9 mouse cellular contexts compared by ENCODE assay signal in genomic region chr10:42464224-42464623, GRCm38 (mm10). TPM values are rescaled to one million over a fixed set of nuclear protein-coding genes. Genes with fewer than 3 reads are reported as not detected.
A peak's percentile ranks its signal among the peaks of the same experiment; 100 is the strongest.
DNase-seq lines count a peak whose midpoint lies in the region; ATAC-seq and TF ChIP-seq lines count a peak whose summit lies in the region.
"Had no signal": no experiment of that assay in that cellular context is flagged by ENCODE, and none has a peak within 500 bp of the region (broad histone marks: within the 10 kb centered on the region; RNA-seq: fewer than 3 reads in every experiment).

No protein-coding gene starts in this region.

- no peak overlapping the region for H3K4me3 ChIP-seq in forebrain, embryonic 12.5 days (replicated peaks)
- H3K4me3 ChIP-seq in forebrain, embryonic 14.5 days (ENCODE audit: low read depth, low read length) = no peak overlapping the region
- no peak overlapping the region for H3K4me3 ChIP-seq in embryonic facial prominence, embryonic 10.5 days
- no peak overlapping the region for H3K4me3 ChIP-seq in intestine, embryonic 16.5 days (ENCODE audit: low read length)
- H3K4me3 ChIP-seq in left cerebral cortex, adult 2 months = no peak overlapping the region
- no peak overlapping the region for H3K4me3 ChIP-seq in forebrain, embryonic 10.5 days

- H3K4me2 ChIP-seq in forebrain, embryonic 12.5 days = no peak overlapping the region
- H3K4me2 ChIP-seq in forebrain, embryonic 14.5 days (ENCODE audit: low read length) = no peak overlapping the region
- H3K4me2 ChIP-seq in intestine, embryonic 16.5 days (ENCODE audit: low read depth, low read length) = no peak overlapping the region

- H3K27me3 ChIP-seq in forebrain, embryonic 12.5 days = no peaks in the 10 kb centered on the region
- no peaks in the 10 kb centered on the region for H3K27me3 ChIP-seq in forebrain, embryonic 14.5 days (replicated peaks; ENCODE audit: control insufficient read depth, insufficient read depth, low read length)
- no peaks in the 10 kb centered on the region for H3K27me3 ChIP-seq in embryonic facial prominence, embryonic 10.5 days (replicated peaks; ENCODE audit: low read depth, poor library complexity, severe bottlenecking)
- H3K27me3 ChIP-seq in intestine, embryonic 16.5 days (replicated peaks; ENCODE audit: control insufficient read depth, insufficient read depth, low read length) = no peaks in the 10 kb centered on the region
- H3K27me3 ChIP-seq in forebrain, embryonic 10.5 days (ENCODE audit: poor library complexity, severe bottlenecking) = no peaks in the 10 kb centered on the region

- no peak for TF ChIP-seq CTCF in left cerebral cortex, adult 2 months (IDR thresholded peaks at IDR 0.05)

- peaks cover 3% of the 10 kb centered on the region for H3K4me1 ChIP-seq in forebrain, embryonic 12.5 days
- no peaks in the 10 kb centered on the region for H3K4me1 ChIP-seq in forebrain, embryonic 14.5 days (ENCODE audit: control insufficient read depth, insufficient read depth, low read length)
- H3K4me1 ChIP-seq in embryonic facial prominence, embryonic 10.5 days = peaks cover 9% of the 10 kb centered on the region
- 0 out of 2 replicates have a peak, but pooled peaks cover 2% of the 10 kb centered on the region for H3K4me1 ChIP-seq in intestine, embryonic 16.5 days (ENCODE audit: control insufficient read depth, insufficient read depth, low read length)
- H3K4me1 ChIP-seq in forebrain, embryonic 10.5 days = peaks cover 10% of the 10 kb centered on the region

- WGBS in forebrain, embryonic 12.5 days = 55% methylated on average over 5 of the region's 5 CpGs
- WGBS in forebrain, embryonic 14.5 days = 58% methylated on average over 5 of the region's 5 CpGs
- WGBS in embryonic facial prominence, embryonic 10.5 days = 39% methylated on average over 5 of the region's 5 CpGs
- WGBS in intestine, embryonic 16.5 days = 42% methylated on average over 5 of the region's 5 CpGs
- WGBS in forebrain, embryonic 10.5 days = 54% methylated on average over 5 of the region's 5 CpGs

- peaks cover 6% of the 10 kb centered on the region; the same call in 1 of the 2 replicates for H3K9me3 ChIP-seq in forebrain, embryonic 12.5 days
- H3K9me3 ChIP-seq in forebrain, embryonic 14.5 days (replicated peaks; ENCODE audit: control insufficient read depth, low read length) = no peaks in the 10 kb centered on the region; the same call in 1 of the 2 replicates
- peaks cover 4% of the 10 kb centered on the region; the same call in 1 of the 2 replicates for H3K9me3 ChIP-seq in embryonic facial prominence, embryonic 10.5 days
- no peaks in the 10 kb centered on the region for H3K9me3 ChIP-seq in intestine, embryonic 16.5 days (ENCODE audit: control insufficient read depth, low read length)
- peaks cover 1% of the 10 kb centered on the region; the same call in 1 of the 2 replicates for H3K9me3 ChIP-seq in forebrain, embryonic 10.5 days

- intact Hi-C loops in left cerebral cortex, adult 2 months (cut with DNase I) = no loop called here

- no peak for DNase-seq in forebrain, embryonic 14.5 days (ENCODE audit: low spot score)
- DNase-seq in embryonic facial prominence, embryonic 10.5 days (ENCODE audit: low spot score) = peak; percentile 16
- peak; percentile 72 for DNase-seq in lung, postnatal 25 days (ENCODE audit: low spot score)
- no peak for DNase-seq in left cerebral cortex, adult 2 months (ENCODE audit: extremely low spot score in 1 of 2, low spot score in 2 of 2)
- DNase-seq in layer of hippocampus, adult 11-12 months (ENCODE audit: low spot score) = no peak
- no peak for DNase-seq in forebrain, embryonic 10.5 days (ENCODE audit: extremely low spot score, low spot score)
- DNase-seq: cerebellum, adult 11 months had no signal

- no peaks in the 10 kb centered on the region for H3K36me3 ChIP-seq in forebrain, embryonic 12.5 days (replicated peaks)
- H3K36me3 ChIP-seq in forebrain, embryonic 14.5 days (ENCODE audit: control insufficient read depth, insufficient read depth, low read length) = 0 out of 2 replicates have a peak, but pooled peaks cover 2% of the 10 kb centered on the region
- peaks cover 6% of the 10 kb centered on the region for H3K36me3 ChIP-seq in embryonic facial prominence, embryonic 10.5 days (replicated peaks)
- peaks cover 4% of the 10 kb centered on the region; the same call in 1 of the 2 replicates for H3K36me3 ChIP-seq in intestine, embryonic 16.5 days (ENCODE audit: control insufficient read depth, insufficient read depth, low read length)
- H3K36me3 ChIP-seq in forebrain, embryonic 10.5 days (replicated peaks) = peaks cover 5% of the 10 kb centered on the region

- 0 out of 2 replicates have a peak overlapping the region, but pooled peaks have one; percentile 2 for H3K9ac ChIP-seq in forebrain, embryonic 12.5 days
- no peak overlapping the region for H3K9ac ChIP-seq in forebrain, embryonic 14.5 days (ENCODE audit: low read length)
- no peak overlapping the region for H3K9ac ChIP-seq in intestine, embryonic 16.5 days (ENCODE audit: low read depth, low read length)

- 0 out of 2 replicates have a peak overlapping the region, but pooled peaks have one; percentile 46 for H3K27ac ChIP-seq in forebrain, embryonic 12.5 days
- no peak overlapping the region for H3K27ac ChIP-seq in forebrain, embryonic 14.5 days (ENCODE audit: low read depth, low read length)
- H3K27ac ChIP-seq in embryonic facial prominence, embryonic 10.5 days (replicated peaks) = peak overlapping the region; percentile 36
- peak overlapping the region; percentile 40 for H3K27ac ChIP-seq in intestine, embryonic 16.5 days (ENCODE audit: low read length)
- no peak overlapping the region for H3K27ac ChIP-seq in left cerebral cortex, adult 2 months
- no peak overlapping the region for H3K27ac ChIP-seq in forebrain, embryonic 10.5 days

- ATAC-seq in forebrain, embryonic 12.5 days (ENCODE audit: low FRiP score) = no peak
- no peak for ATAC-seq in forebrain, embryonic 14.5 days
- ATAC-seq in intestine, embryonic 16.5 days = peak; percentile 86

RNA-seq across cellular contexts. Expression of gene Afg1l, which starts 14.1 kb away (rescaled TPM):
- 4.1 and 4.3 TPM in 2 replicates for polyA plus RNA-seq in forebrain, embryonic 12.5 days (2016; fragmentation: Nextera tagmentation; extraction: Ambion mirVana)
- polyA plus RNA-seq in forebrain, embryonic 14.5 days (2014; fragmentation: Nextera tagmentation; extraction: Ambion mirVana) = 5.1 and 6.5 TPM in 2 replicates
- 4.7 and 5.0 TPM in 2 replicates for polyA plus RNA-seq in embryonic facial prominence, embryonic 10.5 days (2016; fragmentation: Nextera tagmentation; extraction: Ambion mirVana)
- polyA plus RNA-seq in intestine, embryonic 16.5 days (2015; fragmentation: Nextera tagmentation; extraction: Ambion mirVana) = 15.3 TPM in 2 replicates
- total RNA-seq in left cerebral cortex, adult 2 months (2021) = 10 to 100 TPM; 10.4 to 12.7 TPM
- polyA plus RNA-seq in forebrain, embryonic 10.5 days (2016; fragmentation: Nextera tagmentation; extraction: Ambion mirVana) = 3.6 TPM in 2 replicates

RNA-seq across cellular contexts. Expression of gene Snx3, which starts 37.6 kb away (rescaled TPM):
- polyA plus RNA-seq in forebrain, embryonic 12.5 days (2016; fragmentation: Nextera tagmentation; extraction: Ambion mirVana) = 250 and 254 TPM in 2 replicates
- polyA plus RNA-seq in forebrain, embryonic 14.5 days (2014; fragmentation: Nextera tagmentation; extraction: Ambion mirVana) = 242 and 277 TPM in 2 replicates
- polyA plus RNA-seq in embryonic facial prominence, embryonic 10.5 days (2016; fragmentation: Nextera tagmentation; extraction: Ambion mirVana) = 223 and 232 TPM in 2 replicates
- polyA plus RNA-seq in intestine, embryonic 16.5 days (2015; fragmentation: Nextera tagmentation; extraction: Ambion mirVana) = 513 and 568 TPM in 2 replicates
- 100 to 1,000 TPM; 196 to 198 TPM for total RNA-seq in left cerebral cortex, adult 2 months (2021)
- 260 and 270 TPM in 2 replicates for polyA plus RNA-seq in forebrain, embryonic 10.5 days (2016; fragmentation: Nextera tagmentation; extraction: Ambion mirVana)

Comparison
In these comparisons a context has a peak if more than half of its experiments do, and no peak if none do; other contexts are left out.
1. H3K27ac ChIP-seq: peak in forebrain, embryonic 12.5 days (single experiment), embryonic facial prominence, embryonic 10.5 days (single experiment) and intestine, embryonic 16.5 days (single experiment); none in forebrain, embryonic 14.5 days (single experiment), left cerebral cortex, adult 2 months (single experiment) and forebrain, embryonic 10.5 days (single experiment).
2. DNase-seq: peak in embryonic facial prominence, embryonic 10.5 days (single experiment) and lung, postnatal 25 days (single experiment); none in forebrain, embryonic 14.5 days (single experiment), left cerebral cortex, adult 2 months (0 of 2), layer of hippocampus, adult 11-12 months (single experiment) and forebrain, embryonic 10.5 days (single experiment).